Mouse (Mus musculus) testis, postnatal 14 days (tissue): ENCODE results near the gene Zswim8.

ENCODE experiments used
- DNase-seq: peaks from one replicate; pipeline ENCODE4 v3.0.0; 2021; ENCODE audit warnings: low spot score

Gene Zswim8

GRCm38 (mm10) chr14:20730853-20731602 lies 23.7 kb downstream of the Zswim8 start:
- no peak for DNase-seq

GRCm38 (mm10) chr14:20733041-20733951 lies 25.9 kb downstream of the Zswim8 start:
- no peak for DNase-seq

- peak; percentile 86 for DNase-seq
Observed at GRCm38 (mm10) chr14:20733952-20734774, 26.8 kb downstream of the Zswim8 start, which contains the start of gene Ndst2. Gene Ndst2, minus strand, starts transcription at chr14:20734562.

GRCm38 (mm10) chr14:20735052-20735451 lies 27.7 kb downstream of the Zswim8 start:
- DNase-seq = no peak

- DNase-seq = peak; percentile 58
Observed at GRCm38 (mm10) chr14:20735892-20736390, 28.6 kb downstream of the Zswim8 start.

- no peak for DNase-seq
Observed at GRCm38 (mm10) chr14:20737306-20737705, 30.0 kb downstream of the Zswim8 start.

GRCm38 (mm10) chr14:20738511-20738910 lies 31.2 kb downstream of the Zswim8 start:
- DNase-seq = no peak

- DNase-seq = no peak
Observed at GRCm38 (mm10) chr14:20741301-20741700, 33.9 kb downstream of the Zswim8 start.

- no peak for DNase-seq
Observed at GRCm38 (mm10) chr14:20743614-20744013, 36.3 kb downstream of the Zswim8 start.

- DNase-seq = no peak
Observed at GRCm38 (mm10) chr14:20746935-20747334, 39.6 kb downstream of the Zswim8 start.

GRCm38 (mm10) chr14:20748388-20748787 lies 41.0 kb downstream of the Zswim8 start:
- no peak for DNase-seq

GRCm38 (mm10) chr14:20749494-20750051 lies 42.2 kb downstream of the Zswim8 start:
- no peak for DNase-seq

- DNase-seq = no peak
Observed at GRCm38 (mm10) chr14:20750503-20750902, 43.2 kb downstream of the Zswim8 start.

GRCm38 (mm10) chr14:20753792-20754191 lies 46.4 kb downstream of the Zswim8 start:
- no peak for DNase-seq

GRCm38 (mm10) chr14:20757370-20757907 lies 50.1 kb downstream of the Zswim8 start:
- DNase-seq = no peak

GRCm38 (mm10) chr14:20758768-20759435 lies 51.5 kb downstream of the Zswim8 start:
- no peak for DNase-seq

GRCm38 (mm10) chr14:20764942-20765341 lies 57.6 kb downstream of the Zswim8 start:
- no peak for DNase-seq

- peak; percentile 70 for DNase-seq
Observed at GRCm38 (mm10) chr14:20765642-20766258, 58.4 kb downstream of the Zswim8 start.

- no peak for DNase-seq
Observed at GRCm38 (mm10) chr14:20767936-20768335, 60.6 kb downstream of the Zswim8 start.

- DNase-seq = peak; percentile 59
Observed at GRCm38 (mm10) chr14:20768581-20768980, 61.2 kb downstream of the Zswim8 start.
